Mouse (Mus musculus) ES-Bruce4 (cell line): Measurements from ENCODE around the gene Gbgt1.

Source experiments
- CTCF ChIP-seq: IDR thresholded peaks from one replicate; pipeline ENCODE4 v1.8.1; 2011; ENCODE audit warnings: low read depth, low read length
- EP300 ChIP-seq: IDR thresholded peaks from 2 replicates; pipeline ENCODE4 v1.6.1; 2011; ENCODE audit warnings: low read depth, low read length; ENCODE audit not compliant: insufficient read depth
- POLR2A ChIP-seq: IDR thresholded peaks from one replicate; pipeline ENCODE4 v1.8.1; 2011; ENCODE audit warnings: low read length; ENCODE audit not compliant: insufficient read depth

GRCm38 (mm10) chr2:28535263-28535540 lies 38.5 kb downstream of the Gbgt1 start:
- TF ChIP-seq CTCF (no peak), POLR2A (no peak), EP300 (no peak)
